Mouse (Mus musculus) midbrain, embryonic 12.5 days (tissue): ENCODE measurements around the gene Lgmn. TPM values are rescaled to one million over a fixed set of nuclear protein-coding genes. Genes with fewer than 3 reads are reported as not detected.

Experiments
- ATAC-seq: fragments of 200-750 bp; cut with Nextera tagmentation; 2 replicates; pipeline ENCODE4 v1.8.0; 2017; ENCODE audit warnings: low read depth, moderate TSS enrichment, moderate library complexity; ENCODE audit not compliant: low FRiP score
- H3K27ac ChIP-seq: fragments of 300-500 bp; sonication (generic); replicated peaks from 2 replicates; pipeline ENCODE4 v1.5.1; 2016; ENCODE audit warnings: mild to moderate bottlenecking
- H3K27me3 ChIP-seq: fragments of 300-500 bp; sonication (generic); 2 replicates; pipeline ENCODE4 v1.6.1; 2016; ENCODE audit warnings: mild to moderate bottlenecking
- H3K36me3 ChIP-seq: fragments of 300-500 bp; sonication (generic); 2 replicates; pipeline ENCODE4 v1.6.1; 2016
- H3K4me1 ChIP-seq: fragments of 300-500 bp; sonication (generic); 2 replicates; pipeline ENCODE4 v1.6.1; 2016
- H3K4me2 ChIP-seq: fragments of 300-500 bp; sonication (generic); replicated peaks from 2 replicates; pipeline ENCODE4 v1.6.1; 2016; ENCODE audit warnings: mild to moderate bottlenecking, moderate library complexity
- H3K4me3 ChIP-seq: fragments of 300-500 bp; sonication (generic); 2 replicates; pipeline ENCODE4 v1.5.1; 2016; ENCODE audit warnings: mild to moderate bottlenecking
- H3K9ac ChIP-seq: fragments of 300-500 bp; sonication (generic); replicated peaks from 2 replicates; pipeline ENCODE4 v1.6.1; 2016; ENCODE audit warnings: mild to moderate bottlenecking, moderate library complexity
- H3K9me3 ChIP-seq: fragments of 300-500 bp; sonication (generic); 2 replicates; pipeline ENCODE4 v1.6.1; 2016; ENCODE audit warnings: mild to moderate bottlenecking
- WGBS: fragments of 180-500 bp; shearing (Covaris S2); methylation state at CpG from one replicate; pipeline ENCODE4 v1.1.7; 2016; 5-methylcytosine and 5-hydroxymethylcytosine counted together
- polyA plus RNA-seq: library from polyadenylated mRNA; unstranded; fragments of >200 nt; fragmentation: Nextera tagmentation; extraction: Ambion mirVana; gene quantifications from 2 replicates; pipeline ENCODE4 v1.2.1, GENCODE M21; 2016

Lgmn gene
- polyA plus RNA-seq, 1 experiment from 2014 or later = 61.7 TPM

DNA sequence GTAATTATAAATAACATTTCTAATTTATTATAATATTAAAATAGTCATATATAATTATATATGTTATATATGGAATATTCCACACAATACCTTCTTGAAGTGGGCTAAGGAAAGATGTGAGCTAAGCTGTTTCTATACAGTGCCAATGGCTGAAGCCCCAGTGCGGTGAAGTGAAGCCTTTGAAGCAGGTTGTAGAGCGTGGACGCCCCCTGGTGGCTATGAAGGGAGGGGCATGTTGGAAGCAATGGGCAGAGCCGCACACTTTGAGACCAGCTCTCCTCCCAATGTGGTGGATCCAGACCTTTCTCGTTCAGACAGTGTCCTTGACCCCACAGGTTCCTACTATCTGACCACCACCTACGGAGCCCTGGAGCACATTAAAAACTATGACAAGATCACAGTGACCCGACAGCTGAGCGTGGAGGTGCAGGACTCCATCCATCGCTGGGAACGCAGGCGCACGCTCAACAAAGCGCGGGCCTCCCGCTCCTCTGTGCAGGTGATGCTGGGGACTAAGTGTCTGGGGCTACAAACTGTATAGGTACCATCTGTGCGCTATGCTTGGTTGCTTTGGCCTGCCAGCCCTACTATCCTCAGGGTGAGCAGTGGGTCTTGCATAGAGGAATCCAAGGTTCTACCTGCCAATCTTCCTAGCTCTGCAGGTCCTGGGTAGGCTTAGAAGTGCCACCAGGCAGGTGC is 52.2 kb downstream of the Lgmn start:
- Histone ChIP-seq H3K27me3 (peaks cover 31% of the 10 kb centered on the region), H3K36me3 (no peaks in the 10 kb centered on the region), H3K9me3 (no peaks in the 10 kb centered on the region), H3K4me1 (no peaks in the 10 kb centered on the region), H3K9ac (no peak overlapping the region), H3K4me3 (no peak overlapping the region), H3K27ac (no peak overlapping the region), H3K4me2 (no peak overlapping the region)
- 52% methylated on average over 16 of the region's 16 CpGs for WGBS
- ATAC-seq = peak; percentile 77

DNA sequence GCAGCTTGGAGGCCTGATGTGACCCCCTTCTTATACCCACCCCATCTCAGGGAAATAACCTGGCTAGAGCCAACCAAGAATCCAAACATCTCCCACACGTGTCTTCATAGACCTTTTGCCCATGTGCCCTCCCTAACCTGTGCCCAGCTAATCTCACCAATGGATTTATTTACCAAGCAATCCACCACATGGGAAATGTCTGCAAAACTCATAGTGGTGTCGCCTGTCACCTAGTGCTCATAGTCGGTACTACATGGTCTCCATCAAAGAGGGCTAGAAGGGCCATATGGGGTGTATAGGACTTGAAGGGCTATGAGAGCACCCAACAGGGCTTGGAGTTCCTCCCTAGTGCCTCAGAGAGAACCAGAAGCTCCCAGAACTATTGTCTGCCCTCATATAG is 54.8 kb downstream of the Lgmn start:
- no peak for ATAC-seq
- 24% methylated on average over 3 of the region's 3 CpGs for WGBS

DNA sequence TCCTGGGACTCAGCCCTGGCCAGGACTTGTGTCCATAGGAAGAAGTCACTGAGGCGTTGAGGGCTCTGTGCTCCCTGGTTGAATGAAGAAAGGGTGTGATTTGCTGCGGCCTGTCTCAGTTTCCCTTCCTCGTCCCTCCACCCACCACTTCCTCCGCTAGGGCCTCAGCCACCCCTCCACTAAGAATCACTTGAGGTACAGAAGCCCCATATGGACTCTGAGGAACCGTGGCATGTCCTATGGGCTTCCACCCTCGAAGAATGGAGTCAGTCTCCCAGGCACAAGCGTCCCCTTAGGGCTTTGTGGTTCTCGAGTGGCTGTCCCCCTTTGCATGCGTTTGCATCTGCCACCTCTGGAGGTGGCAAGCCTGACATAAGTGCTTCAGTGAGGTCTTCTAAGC is 56.3 kb downstream of the Lgmn start:
- Histone ChIP-seq H3K27ac (no peak overlapping the region), H3K36me3 (no peaks in the 10 kb centered on the region), H3K4me2 (no peak overlapping the region), H3K4me1 (no peaks in the 10 kb centered on the region), H3K9me3 (no peaks in the 10 kb centered on the region), H3K9ac (no peak overlapping the region), H3K27me3 (peaks cover 7% of the 10 kb centered on the region), H3K4me3 (no peak overlapping the region)
- WGBS = 87% methylated on average over 9 of the region's 9 CpGs
- no peak for ATAC-seq

More for the DNA sequence above, 54.8 kb downstream of the Lgmn start:
- Histone ChIP-seq H3K9me3 (no peaks in the 10 kb centered on the region), H3K27me3 (peaks cover 23% of the 10 kb centered on the region), H3K27ac (no peak overlapping the region), H3K9ac (no peak overlapping the region), H3K4me3 (no peak overlapping the region), H3K4me1 (no peaks in the 10 kb centered on the region), H3K4me2 (no peak overlapping the region), H3K36me3 (no peaks in the 10 kb centered on the region)

DNA sequence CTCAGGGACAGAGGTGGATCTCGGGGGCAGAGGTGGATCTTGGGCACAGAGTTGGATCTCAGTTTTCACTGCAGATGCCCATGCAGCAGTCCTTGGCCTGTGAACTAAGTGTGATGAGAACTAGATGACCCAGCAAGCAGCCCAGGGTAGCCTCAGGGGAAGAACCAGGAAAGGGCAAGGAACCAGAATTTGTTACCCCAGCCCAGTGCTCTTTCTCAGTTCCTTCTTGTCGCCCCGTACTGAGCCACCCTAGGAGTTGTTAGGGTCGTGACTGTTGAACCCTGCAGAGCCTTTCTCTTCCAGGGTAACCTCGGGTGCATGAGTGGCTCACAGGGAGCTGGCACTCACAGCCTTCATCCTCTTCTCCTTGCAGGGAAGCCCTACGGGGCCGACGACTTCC is 57.4 kb downstream of the Lgmn start:
- ATAC-seq = no peak
- WGBS = 88% methylated on average over 8 of the region's 8 CpGs

DNA sequence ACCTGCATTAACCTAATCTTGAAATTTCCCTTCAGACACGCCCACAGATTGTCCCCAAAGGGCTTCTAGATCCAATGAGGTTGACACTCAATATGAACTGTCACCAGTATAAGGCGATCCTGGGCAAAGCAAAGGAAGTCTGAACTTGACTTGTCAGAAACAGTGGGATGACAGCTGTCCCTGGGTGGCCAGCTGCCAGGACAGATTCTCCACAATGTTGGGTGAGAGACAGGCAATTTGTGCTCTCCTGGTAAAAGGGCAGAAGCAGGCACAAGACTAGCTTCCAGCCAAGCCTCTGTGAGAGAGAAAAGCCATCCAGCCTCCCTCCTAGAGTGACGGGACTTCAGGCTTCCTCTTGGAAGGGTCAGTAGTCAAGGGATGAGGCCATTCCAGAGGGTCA is 67.3 kb downstream of the Lgmn start:
- ATAC-seq = no peak
- no peaks in the 10 kb centered on the region for H3K4me1 ChIP-seq
- 86% methylated on average over 3 of the region's 3 CpGs for WGBS
- no peak overlapping the region for H3K27ac ChIP-seq
- H3K36me3 ChIP-seq = no peaks in the 10 kb centered on the region
- no peaks in the 10 kb centered on the region for H3K27me3 ChIP-seq
- H3K9ac ChIP-seq = no peak overlapping the region
- H3K4me3 ChIP-seq = no peak overlapping the region
- no peaks in the 10 kb centered on the region for H3K9me3 ChIP-seq
- no peak overlapping the region for H3K4me2 ChIP-seq

More for the DNA sequence above, 57.4 kb downstream of the Lgmn start:
- no peaks in the 10 kb centered on the region for H3K4me1 ChIP-seq
- no peaks in the 10 kb centered on the region for H3K9me3 ChIP-seq
- H3K36me3 ChIP-seq = no peaks in the 10 kb centered on the region
- H3K27me3 ChIP-seq = no peaks in the 10 kb centered on the region
- H3K27ac ChIP-seq = no peak overlapping the region
- H3K4me2 ChIP-seq = no peak overlapping the region
- H3K9ac ChIP-seq = no peak overlapping the region
- H3K4me3 ChIP-seq = no peak overlapping the region

DNA sequence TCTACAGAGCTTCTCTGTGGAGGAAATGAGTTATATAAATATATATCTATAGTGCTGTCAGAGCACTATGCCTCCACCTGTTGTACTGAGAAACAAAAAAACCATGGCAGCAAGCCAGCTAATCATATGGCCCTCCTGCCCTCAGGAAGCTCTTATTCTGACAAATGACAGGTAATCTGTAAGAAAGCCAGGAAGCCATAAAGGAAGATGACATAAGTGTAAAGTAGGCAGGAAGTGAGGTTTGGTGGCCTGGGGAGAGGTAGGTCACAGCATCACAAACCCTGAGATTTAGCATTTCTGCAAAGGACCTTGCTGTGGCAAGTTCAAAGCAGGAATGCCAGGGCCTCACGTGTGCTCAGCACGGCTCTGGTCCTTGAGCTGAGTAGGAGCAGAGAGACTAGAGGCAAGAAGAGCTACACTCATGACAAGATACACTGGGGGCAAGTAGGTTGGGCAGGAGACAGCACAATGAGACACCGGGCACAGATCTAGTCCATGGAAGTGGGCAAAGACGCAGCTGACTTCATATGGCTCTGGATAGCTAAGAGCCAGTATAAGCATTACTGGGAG is 68.6 kb downstream of the Lgmn start:
- WGBS = 86% methylated on average over 4 of the region's 4 CpGs
- Histone ChIP-seq H3K36me3 (no peaks in the 10 kb centered on the region), H3K4me2 (no peak overlapping the region), H3K27ac (no peak overlapping the region), H3K4me1 (no peaks in the 10 kb centered on the region), H3K4me3 (no peak overlapping the region), H3K9me3 (no peaks in the 10 kb centered on the region), H3K9ac (no peak overlapping the region), H3K27me3 (no peaks in the 10 kb centered on the region)
- no peak for ATAC-seq

DNA sequence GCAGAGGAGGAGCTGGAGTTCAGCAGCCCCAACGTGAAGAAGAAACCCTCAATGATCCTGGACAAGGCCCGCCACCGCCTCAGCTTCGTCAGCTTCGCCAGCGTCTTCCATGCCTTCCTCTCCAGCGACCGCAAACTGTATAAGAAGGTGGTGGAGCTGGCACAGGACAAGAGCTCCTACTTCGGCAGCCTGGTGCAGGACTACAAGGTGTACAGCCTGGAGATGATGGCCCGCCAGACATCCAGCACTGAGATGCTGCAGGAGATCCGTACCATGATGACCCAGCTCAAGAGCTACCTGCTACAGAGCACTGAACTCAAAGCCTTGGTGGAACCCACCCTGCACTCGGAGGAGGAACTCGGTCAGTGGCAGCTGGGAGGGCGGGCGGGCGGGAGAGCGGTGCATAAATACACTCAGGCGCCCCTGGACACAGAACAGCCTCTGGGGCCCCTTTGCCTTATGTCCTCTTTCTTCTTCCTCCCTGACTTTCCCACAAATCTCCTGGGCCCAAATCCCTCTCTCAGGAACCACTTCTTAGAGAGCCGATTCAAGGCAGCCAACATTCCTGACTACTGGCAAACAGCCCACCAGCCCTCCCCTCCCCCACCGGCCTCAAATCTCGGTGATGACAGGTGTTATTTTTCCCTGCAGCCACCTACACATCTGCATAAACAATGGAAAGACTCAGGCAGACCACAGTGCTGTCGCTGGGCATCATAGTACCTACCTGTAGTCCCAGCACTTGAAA is 70.0 kb downstream of the Lgmn start:
- no peak for ATAC-seq
- Histone ChIP-seq H3K27ac (no peak overlapping the region), H3K9me3 (no peaks in the 10 kb centered on the region), H3K36me3 (no peaks in the 10 kb centered on the region), H3K27me3 (no peaks in the 10 kb centered on the region), H3K4me2 (no peak overlapping the region), H3K4me3 (no peak overlapping the region), H3K4me1 (no peaks in the 10 kb centered on the region), H3K9ac (no peak overlapping the region)
- 82% methylated on average over 22 of the region's 22 CpGs for WGBS

DNA sequence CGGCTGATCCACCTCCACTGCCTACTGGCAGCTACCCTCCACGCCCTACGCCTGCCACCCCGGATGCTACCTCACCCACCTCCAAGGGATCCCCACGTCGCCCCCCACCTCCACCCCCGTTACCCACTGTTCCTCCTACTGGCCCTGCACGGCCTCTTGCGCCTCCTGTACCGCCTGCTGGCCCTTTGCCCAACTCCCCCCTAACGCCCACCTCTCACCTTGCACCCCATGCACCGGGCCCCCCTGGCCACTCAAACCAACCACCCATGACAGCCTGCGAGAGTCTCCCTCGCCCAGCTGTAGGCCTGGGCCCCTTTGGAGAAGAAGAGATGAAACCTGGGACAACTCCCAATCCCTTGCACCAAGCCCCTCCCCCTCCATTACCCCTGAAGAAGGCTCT is 71.1 kb downstream of the Lgmn start:
- WGBS = 87% methylated on average over 14 of the region's 14 CpGs
- Histone ChIP-seq H3K9ac (no peak overlapping the region), H3K27ac (no peak overlapping the region), H3K36me3 (no peaks in the 10 kb centered on the region), H3K27me3 (no peaks in the 10 kb centered on the region), H3K4me2 (no peak overlapping the region), H3K4me3 (no peak overlapping the region), H3K9me3 (no peaks in the 10 kb centered on the region), H3K4me1 (no peaks in the 10 kb centered on the region)
- ATAC-seq = no peak

DNA sequence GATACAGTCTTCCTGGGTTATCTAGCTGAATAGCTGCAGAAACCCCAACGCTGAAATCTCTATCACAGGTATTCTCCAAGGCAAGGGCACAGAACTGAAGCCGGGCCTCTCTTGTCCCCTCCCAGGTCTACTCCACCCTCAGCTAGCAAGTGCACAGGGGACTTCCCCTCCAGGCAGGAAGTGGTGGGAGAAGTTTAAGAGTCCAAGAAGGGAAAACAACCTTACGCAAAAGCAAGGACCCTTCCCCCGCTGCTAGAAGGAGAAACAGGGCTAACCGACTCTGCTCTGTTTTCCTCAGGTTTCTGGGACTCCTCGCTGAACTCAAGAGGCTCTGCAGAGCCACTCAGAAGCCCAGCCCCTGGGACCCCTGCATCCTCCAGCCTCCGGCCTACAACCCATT is 71.5 kb downstream of the Lgmn start:
- no peak overlapping the region for H3K27ac ChIP-seq
- H3K27me3 ChIP-seq = no peaks in the 10 kb centered on the region
- no peaks in the 10 kb centered on the region for H3K9me3 ChIP-seq
- 87% methylated on average over 7 of the region's 7 CpGs for WGBS
- H3K4me3 ChIP-seq = no peak overlapping the region
- no peaks in the 10 kb centered on the region for H3K36me3 ChIP-seq
- no peak for ATAC-seq
- H3K9ac ChIP-seq = no peak overlapping the region
- no peaks in the 10 kb centered on the region for H3K4me1 ChIP-seq
- H3K4me2 ChIP-seq = no peak overlapping the region

DNA sequence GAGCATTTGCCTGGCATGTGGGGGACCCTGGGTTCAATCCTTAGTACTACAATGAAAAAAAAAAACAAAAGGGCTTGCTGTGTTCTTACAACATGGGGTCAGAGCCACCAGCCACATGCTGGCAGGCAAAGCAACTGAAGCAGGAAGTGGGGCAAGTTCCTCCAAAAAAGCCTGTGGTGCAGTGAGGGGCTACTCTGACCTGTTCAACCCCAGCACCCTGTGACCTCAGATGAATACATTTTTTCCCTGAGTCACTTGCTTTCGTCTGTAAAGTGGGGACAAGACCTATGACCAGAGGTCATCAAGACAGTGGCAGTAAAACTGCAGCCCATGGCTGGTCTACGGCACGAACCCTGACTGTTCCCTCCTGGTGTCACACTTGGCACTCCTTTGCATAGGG is 72.5 kb downstream of the Lgmn start:
- Histone ChIP-seq H3K4me2 (no peak overlapping the region), H3K27me3 (no peaks in the 10 kb centered on the region), H3K9me3 (no peaks in the 10 kb centered on the region), H3K27ac (no peak overlapping the region), H3K36me3 (no peaks in the 10 kb centered on the region), H3K4me3 (no peak overlapping the region), H3K9ac (no peak overlapping the region), H3K4me1 (no peaks in the 10 kb centered on the region)
- WGBS = 78% methylated on average over 3 of the region's 3 CpGs
- no peak for ATAC-seq

DNA sequence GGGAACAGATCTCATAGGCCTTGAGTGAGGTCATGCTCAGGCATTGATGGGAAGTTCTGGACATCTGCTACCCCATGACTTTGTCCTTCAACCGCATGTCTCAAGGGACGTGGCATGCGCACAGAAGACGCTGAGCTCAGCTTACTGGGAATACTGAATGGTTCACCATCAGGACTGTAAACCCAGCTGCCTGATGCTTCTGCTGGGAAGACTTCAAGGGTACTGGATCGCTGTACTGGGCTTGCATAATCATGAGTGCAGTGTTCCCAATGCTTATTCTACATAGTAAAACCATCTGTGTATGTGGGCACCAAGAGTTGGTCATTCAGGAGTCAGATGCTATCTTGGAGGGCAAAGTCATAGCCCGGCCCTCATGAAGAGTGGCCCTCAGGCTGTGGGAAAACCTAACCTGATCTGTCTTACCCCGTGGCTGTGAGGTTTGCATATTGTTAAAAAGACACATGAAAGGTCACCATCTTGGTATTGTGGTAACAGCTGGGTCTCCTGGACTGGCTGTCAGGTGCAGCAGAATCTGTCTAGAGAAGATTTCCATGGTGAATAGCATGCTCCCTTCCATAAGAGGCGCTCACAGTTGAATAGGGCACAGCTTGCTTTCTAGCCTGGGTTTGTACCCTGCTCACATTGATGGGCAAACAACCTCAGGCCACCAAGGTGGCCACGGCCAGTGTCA is 73.3 kb downstream of the Lgmn start:
- Histone ChIP-seq H3K4me1 (no peaks in the 10 kb centered on the region), H3K4me3 (no peak overlapping the region), H3K9me3 (no peaks in the 10 kb centered on the region), H3K27ac (no peak overlapping the region), H3K4me2 (no peak overlapping the region), H3K27me3 (no peaks in the 10 kb centered on the region), H3K36me3 (no peaks in the 10 kb centered on the region), H3K9ac (no peak overlapping the region)
- ATAC-seq = no peak
- 92% methylated on average over 9 of the region's 9 CpGs for WGBS

DNA sequence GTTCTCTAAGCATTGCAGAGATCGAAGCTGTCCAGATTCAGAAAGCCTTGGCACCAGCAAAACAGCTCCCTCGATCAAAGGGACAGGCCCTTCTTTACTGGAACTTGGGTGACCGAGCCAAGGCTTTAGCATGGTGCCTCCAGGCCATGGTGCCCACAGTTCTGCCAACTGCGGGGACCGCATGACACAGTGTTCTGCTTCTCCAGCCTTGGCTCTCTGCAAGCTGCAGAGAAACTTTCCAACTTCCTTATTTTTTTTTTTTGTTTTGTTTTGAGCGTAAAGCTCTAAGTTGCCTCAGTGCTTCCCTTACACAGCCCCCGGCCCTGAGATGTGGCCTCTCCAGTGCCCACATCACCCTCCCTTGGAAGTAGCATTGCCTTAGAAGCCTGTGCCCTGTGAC is 74.6 kb downstream of the Lgmn start:
- H3K36me3 ChIP-seq = no peaks in the 10 kb centered on the region
- 95% methylated on average over 7 of the region's 7 CpGs for WGBS

More for the DNA sequence above, 74.6 kb downstream of the Lgmn start:
- no peaks in the 10 kb centered on the region for H3K27me3 ChIP-seq
- H3K4me3 ChIP-seq = no peak overlapping the region
- H3K4me1 ChIP-seq = no peaks in the 10 kb centered on the region
- H3K27ac ChIP-seq = no peak overlapping the region
- no peak for ATAC-seq
- no peak overlapping the region for H3K9ac ChIP-seq
- H3K9me3 ChIP-seq = no peaks in the 10 kb centered on the region
- H3K4me2 ChIP-seq = no peak overlapping the region
